Mouse (Mus musculus) hindlimb bud, embryonic 11.5 days (tissue): ENCODE data around the gene Kndc1.
A peak's percentile ranks its signal among the peaks of the same experiment; 100 is the strongest.

Experiments used
- DNase-seq: peaks from one replicate; pipeline ENCODE4 v3.0.0-alpha.2; 2012; ENCODE audit warnings: low read depth, low spot score; ENCODE audit errors: extremely low spot score

Kndc1 gene

DNA sequence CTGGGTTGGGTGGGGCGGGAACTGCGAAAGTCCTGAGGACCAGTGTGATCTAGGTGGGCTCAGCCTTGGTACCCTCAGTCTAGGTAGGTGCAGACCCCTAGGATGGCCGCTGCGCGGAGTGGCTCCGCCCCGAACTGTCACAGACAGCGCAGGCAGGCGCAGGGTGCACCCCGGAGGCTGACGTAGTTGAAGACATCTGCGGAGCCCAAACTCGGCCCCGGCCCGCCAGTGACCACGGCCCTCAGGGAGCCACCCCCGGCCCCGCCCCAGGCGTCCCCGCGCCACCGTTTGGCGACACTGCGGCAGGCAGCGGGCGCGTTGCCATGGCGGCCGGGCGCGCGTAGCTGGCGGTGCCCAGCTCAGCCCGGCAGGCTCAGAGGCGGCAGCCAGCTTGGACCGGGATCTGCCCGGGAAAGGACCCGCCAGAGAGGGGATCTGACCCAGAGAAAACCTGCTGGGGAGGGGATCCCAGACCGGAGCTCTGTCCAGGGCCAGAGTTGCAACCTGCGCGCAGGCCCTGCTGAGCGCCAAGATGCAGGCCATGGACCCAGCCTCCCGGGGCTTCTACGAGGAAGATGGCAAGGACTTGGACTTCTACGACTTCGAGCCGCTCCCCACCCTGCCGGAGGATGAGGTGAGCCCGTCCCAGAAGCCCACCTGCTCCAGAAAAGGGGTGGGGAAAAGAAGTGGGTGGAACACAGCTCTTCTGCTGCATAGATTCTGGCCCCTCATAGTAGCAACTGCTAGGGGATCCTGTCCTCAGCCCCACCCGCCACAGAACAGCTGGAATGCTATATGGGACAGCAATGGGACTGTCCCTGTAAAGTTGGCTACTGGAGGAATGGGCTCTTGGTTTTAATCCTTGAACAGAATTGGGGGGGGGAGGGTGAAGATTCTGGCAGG, at the start of gene Kndc1:
Gene Kndc1 (plus strand): TSS at position 42 of the 903 bp plus-strand sequence.
- no peak for DNase-seq

DNA sequence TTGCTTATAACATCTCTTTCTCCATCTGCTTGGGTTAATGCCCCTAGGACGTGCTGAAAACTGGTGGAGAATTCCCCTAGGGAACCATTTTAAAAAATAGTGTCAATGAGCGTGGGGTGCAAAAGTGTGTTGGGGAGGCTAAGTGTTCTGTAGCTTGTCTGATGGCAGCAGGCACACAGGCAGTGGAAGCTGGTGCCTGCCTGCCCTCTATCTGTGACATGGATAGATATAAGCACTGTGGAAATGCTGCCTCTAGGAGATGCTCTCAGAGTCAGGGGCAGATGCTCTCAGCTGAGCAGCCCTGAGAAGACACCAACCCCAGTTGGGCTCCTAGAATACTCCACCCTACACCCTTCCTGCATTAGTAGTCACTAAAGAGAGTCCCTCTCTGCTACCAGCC, 49.4 kb upstream of the Kndc1 start:
- no peak for DNase-seq

DNA sequence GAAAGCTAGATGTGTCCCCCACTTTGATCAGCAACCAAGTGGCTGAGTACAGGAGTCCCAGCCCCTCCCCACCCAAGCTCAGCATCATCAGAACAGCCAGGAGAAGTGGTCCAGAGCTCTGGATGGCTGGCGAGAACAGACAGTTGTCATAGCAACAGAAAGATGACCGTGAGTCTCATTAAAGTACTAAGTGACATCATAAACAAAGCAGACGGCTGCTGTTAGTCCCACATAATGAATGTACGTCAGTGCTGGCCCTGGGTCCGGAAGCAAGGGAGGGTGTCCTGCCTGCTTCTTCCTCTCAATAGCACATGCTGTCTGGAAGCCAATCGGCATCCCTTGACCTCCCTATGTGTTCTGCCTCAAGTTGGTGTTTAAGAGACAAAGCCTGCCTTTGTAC, 44.3 kb upstream of the Kndc1 start:
- no peak for DNase-seq

DNA sequence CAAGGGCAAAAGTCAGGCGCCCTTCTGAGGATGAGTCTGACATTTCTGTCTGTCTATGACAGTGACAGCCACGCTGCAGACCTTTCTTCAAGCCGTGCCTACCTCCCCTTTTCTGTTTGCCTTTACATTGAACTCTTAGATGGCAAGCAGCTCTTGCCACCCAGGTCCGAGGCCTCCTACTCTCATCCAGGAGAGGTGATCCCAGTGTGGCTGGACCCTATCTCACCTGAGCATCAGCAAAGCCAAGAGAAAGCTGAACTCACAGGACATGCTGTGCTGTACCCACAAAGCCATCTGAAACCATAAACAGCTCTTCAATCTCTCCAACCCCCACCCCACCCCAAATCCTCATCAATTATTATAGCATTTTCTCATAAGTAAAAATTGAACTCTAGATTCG, 43.8 kb upstream of the Kndc1 start:
- no peak for DNase-seq

DNA sequence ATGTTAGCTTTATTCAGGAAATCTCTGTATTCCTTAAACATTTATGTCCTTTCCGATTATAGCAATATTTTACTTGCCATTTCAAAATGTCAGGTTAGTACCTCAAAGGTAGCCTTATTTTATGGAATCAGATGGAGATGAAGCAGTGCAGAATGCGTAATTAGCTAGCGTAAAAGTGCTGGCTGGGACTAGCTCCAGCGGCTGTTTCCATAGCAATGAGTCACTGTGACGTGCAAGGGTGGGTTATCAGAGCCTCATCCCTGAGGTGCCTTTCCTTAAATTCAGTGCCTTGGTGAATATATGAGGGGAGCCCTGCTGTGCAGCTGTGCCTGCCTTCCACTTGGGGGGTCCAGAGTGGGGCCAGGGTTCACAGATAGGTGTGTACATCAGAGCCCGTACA, 43.4 kb upstream of the Kndc1 start:
- no peak for DNase-seq

DNA sequence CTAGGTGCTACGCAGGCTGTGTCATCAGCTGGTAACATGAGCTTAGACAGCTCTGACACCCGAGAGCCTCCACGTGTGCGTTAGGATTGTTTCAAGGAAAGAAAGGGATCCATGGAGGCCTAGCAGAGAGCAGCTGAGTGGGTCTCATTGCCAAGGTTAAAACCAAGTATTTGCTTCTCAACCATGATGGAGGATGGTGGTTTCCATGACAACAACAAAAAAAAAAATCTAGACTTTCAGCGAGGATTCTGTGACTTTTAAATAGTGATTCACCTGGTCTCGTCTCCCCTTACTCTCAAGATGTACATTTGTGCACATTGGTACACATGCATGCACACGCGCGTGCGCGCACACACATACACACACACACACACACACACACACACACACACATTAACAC, 39.2 kb upstream of the Kndc1 start:
- DNase-seq = no peak

DNA sequence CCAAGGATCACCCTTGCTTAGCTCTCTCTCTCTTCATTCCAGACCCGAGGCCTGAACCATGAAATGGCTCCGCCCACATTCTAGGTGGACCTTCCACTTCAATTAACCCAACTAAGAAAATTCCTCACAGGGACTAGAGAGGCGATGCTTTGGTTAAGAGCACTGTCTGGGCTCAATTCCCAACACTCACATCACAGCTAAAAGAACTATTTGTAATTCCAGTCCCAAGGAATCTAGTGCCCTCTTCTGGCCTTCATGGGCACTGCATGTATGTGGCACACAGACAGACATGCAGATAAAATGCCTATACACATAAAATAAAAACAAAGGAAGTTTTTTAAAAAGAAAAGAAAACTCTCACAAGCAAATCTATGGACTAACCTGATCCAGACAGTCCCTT, 33.1 kb upstream of the Kndc1 start:
- peak; percentile 50 for DNase-seq

DNA sequence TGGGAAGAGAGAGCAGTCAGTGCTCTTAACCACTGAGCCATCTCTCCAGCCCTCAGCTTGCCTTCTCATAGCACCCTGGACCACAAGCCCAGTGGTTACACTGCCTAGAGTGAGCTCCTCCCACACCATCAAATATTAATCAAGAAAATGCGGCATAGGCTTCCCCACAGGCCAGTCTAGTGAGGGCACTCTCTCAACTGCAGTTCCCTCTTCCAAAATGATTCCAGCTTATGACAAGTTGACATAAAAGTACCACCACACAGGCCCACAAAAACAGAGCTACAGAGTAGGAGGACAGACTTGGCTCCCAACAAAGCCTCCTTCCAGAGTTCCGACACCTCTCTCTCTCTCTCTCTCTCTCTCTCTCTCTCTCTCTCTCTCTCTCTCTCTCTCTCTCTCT, 31.4 kb upstream of the Kndc1 start:
- no peak for DNase-seq

DNA sequence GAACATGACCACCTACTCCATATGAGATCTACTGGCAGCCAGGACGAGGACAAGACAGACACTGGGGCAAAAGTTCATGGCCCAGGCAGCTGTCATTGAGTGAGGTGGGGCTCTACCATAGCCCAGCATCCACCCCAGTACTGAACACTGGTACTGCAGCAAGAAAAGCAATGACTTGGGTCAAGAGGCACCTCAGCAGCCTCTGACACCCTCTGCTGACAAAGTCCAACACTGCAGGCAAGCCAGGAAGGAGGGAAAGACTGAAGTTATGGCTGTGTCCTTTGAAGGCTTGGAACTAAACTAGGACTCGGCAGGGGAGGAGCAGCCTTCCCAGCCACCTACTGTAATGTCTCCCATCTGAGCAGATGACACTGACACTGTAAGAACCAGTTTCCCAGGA, 30.2 kb upstream of the Kndc1 start:
- no peak for DNase-seq

DNA sequence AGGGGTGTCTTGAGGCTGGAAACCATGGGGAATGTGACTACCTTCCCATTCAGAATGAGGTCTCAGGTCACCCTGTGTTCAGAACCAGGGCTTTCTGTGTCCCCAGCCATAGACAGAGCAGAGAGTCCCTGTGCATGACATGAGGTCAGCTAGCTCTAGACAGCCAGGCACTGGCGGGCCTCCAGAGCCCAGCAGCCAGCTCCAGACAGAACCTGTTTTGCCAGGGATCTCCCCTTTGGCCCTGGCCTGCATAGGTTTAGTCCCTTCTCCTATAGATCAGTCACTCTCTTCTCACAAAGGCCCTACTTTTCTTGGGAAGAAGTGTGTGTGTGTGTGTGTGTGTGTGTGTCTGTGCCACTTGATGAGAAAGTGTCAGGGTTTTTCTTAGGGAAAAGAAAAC, 29.6 kb upstream of the Kndc1 start:
- no peak for DNase-seq

DNA sequence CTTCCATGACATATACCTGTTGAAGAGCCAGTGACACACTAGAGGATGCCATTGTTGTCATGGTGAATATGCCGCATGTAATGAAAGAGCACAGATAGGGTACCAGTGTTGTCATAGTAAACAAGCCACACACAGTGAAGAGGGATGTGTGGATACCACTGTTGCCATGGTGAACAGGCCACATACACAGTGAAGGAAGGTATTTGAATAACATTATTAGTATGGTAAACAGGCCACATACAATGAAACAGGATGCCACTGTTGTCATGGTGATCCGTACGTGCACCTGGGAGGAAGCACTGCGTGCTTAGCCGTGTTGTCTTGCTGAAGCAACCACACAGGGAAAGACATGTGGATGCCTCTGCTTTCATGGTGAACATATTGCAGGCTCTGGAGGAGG, 23.5 kb upstream of the Kndc1 start:
- DNase-seq = no peak

DNA sequence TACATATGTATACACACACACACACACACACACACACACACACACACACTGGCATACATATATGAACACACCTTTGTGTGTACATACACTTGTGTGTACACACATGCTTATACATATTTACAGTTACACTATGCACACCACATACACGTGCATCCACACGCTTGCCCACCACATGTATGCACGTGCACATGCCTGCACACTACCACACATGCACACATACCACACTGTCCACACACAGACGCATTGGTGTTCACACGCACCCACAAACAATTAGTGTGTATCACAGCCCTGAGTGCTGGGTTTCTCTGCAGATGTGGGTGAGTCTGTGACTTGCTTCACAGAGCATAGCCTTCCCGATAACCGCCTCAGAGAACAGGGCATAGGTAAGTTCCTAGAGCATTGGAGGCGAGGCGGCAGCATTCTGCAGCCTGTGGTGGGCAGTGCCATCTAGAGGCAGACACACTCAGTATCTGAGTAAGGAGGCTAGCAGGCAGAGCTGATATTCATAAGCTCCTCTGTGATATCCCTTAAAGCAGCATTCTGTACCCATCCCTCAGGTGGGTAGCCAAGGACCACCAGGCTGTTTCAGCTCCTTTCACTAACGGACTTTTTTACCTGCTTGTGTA, 17.2 kb upstream of the Kndc1 start:
- no peak for DNase-seq

DNA sequence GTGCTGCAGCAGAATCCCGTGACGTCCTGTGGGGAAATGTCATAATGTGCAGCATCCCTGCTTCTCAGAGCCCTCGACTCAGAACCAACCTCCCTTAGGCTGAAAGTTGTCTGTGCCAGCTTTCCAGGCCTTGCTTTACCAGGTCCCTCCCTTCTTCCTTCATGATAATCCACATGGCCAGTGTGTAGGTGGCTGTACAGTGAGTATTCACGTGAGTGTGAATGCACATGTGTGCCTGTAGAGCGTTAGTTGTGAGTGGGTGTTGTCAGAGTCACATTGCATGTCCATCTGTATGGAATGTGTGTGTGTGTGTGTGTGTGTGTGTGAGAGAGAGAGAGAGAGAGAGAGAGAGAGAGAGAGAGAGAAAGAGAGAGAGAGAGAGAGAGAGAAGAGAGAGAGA, 16.4 kb upstream of the Kndc1 start:
- no peak for DNase-seq

DNA sequence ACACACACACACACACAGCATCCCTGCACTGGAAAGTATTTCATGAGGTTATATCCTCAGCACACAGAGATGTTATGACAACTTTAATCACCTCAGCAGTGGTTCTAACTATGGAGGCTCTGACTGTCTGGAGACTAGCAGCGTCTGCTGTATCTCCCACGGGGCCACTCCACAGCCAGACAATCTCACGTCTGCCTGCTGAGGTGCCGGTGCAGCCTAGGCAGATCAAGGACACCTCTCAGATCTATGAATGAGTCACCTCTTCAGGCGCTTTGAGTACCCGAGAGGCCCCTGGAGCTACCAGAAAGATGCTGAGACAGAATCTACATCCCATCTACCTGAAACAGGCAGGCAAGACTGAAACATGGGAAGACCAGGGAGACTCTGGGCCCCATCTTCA, 15.9 kb upstream of the Kndc1 start:
- no peak for DNase-seq

DNA sequence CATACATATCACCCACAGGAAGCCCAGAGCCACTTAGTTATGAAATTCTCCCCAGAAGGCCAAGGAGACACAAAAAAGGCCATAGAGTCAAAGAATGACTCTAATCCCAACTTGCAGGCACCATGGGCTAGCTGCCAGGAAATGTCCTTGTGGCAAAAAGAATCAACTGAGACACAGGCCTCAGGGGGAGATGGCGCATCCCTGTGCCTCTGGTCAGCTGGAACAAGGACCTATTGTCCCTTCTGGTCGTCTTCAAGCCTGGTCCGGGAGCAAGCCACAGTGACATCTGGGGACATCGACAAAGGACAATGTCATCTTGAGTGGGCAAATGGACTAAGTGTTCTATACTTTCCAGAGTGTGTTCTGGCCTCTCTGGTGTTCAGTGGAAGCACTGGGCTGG, 11.0 kb upstream of the Kndc1 start:
- no peak for DNase-seq

DNA sequence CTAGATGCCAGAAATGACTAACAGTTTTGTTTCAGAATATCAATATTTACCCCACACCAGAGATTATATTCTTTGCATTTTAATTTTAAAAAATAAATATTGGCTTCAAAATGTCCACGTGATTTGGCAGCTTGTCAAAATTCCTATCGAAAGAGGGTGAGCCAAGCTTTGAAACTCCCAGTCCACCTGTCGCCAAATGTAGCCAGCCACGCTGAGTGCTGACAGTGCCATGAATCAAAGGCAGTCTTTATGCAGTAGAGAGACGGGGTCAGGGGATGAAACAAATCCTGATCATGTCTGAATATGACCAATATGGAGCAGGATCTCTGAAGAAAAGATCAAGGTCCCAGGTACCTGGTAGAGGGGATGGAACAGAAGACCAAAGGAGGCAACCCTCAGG, 2.7 kb upstream of the Kndc1 start:
- DNase-seq = no peak

DNA sequence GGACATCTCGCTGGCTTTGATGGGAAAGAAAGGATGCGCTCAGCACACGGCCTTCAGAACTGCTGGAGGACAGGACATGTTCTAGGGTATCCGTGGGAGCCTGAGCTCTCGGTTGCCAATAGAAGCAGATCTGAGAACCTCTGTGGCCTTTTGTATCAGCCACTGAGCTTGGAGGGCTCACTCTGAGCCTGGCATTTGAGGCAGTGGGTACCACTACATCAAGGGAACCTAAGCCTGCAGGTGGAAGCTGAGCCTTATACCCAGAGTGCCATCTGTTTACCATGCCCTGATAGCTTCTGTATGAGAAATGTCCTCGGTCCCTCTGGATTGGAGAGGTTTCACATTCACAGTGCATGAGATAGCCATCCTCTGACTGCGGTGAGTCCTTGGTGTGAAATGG, 1.8 kb downstream of the Kndc1 start:
- no peak for DNase-seq

DNA sequence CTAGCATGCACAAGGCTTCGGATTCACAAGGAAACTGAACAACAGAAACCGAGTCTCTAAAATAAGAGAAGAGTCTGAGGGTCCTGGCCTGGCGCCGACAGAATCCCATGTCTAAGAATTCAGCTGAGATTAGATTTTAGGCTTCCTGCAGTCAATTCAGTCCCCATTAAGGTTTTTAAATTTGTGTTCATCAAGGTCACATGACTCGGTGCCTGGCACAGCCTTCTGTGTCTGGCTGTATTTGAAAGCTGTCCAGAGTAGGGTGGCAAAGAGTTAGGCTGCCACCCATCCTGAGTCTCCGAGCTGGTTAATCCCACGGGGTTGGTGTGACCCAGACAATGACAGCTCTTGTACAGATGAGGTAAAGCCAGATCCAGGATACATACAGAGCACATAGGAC, 2.3 kb downstream of the Kndc1 start:
- DNase-seq = no peak

DNA sequence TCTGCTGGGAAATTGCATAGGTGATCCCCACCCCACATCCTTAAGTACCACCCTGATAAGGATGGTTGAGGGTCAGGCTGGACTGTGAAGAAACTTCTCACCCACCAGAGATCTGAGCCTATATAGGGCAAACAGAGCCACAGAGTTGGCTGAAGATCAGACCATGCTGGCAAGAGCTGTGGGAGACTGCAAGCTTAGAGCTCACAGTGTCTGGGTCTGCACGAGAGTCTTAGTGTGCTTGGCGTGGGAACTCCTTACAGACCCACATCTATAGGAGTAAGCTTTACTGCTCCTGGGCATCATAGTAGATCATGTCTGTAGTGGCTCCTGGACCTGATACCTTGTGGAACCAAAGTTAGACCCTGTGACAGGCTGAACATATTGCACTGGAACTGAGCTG, 4.1 kb downstream of the Kndc1 start:
- DNase-seq = no peak

DNA sequence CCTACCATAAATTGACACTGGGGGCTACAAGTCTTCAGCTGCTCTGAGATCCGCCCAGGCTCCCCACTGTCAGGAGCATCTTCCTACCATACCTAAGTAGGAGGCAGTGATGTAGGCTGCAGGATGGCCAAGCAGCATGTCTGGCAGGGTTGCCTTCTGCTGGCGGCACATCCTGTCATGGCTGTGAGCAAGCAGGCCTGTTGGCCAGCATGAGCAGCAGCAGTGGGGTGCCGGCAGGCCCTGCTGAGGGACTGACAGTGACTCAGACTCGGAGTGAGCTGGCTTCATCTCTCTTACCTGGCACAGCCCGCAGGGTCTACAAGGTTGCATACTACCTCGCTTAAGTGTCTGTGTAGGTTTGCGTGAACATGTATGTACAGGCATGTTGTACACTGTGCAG, 5.0 kb downstream of the Kndc1 start:
- DNase-seq = no peak

DNA sequence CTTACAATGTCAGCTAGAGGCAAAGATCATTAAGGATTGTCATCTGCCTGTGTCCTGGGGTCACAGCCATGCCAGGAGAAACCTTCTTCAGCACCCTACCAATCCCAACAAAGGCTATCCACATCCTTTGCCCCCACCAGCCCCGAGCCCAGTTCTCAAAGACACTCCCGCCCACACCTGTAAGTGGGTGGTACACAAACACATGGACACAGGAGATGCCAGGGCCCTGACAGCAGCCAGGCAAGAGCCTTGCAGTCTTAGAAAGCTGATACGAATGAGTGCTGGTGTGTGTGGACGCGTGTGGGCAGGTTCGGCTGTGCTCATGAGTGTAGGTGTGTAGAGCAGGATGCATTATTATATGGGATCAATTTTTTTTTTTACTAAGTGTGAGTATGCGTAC, 6.0 kb downstream of the Kndc1 start:
- DNase-seq = no peak

DNA sequence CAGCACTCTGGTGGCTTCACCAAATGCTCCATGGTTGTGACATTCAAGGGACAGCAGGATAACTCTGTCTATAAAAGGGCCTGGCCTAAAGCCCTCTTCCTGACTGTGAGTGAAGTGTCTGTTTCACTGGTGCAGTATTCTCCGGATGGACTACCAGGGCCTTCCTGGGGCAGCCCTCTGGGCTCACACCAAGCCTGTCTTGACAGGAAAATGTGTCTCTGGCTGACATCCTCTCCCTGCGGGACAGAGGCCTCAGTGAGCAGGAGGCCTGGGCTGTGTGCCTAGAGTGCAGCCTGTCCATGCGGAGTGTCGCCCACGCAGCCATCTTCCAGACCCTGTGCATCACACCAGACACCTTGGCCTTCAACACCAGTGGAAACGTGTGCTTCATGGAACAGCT, 6.4 kb downstream of the Kndc1 start:
- no peak for DNase-seq

DNA sequence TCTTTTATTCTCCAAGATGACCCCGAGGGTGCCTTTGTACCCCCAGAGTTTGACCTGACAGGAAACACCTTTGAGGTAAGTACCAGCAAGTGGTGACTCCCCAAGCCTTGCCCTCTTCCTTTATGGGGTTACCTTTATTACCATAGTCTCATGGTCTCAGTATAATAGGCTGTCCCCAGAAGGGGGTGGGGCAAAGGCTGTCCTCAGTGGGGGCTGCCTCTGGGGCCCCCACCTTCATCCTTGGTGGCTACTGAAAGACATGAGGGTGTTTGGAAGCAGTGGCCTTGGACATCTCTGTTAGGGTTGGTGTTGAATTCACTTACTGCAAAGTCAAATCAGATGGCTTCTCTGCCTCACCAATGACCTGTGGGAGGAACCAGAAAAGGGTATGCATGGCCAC, 7.5 kb downstream of the Kndc1 start:
- DNase-seq = no peak
